Mouse (Mus musculus) adrenal gland, adult 8-10 months (tissue): ENCODE measurements around the gene Cd80. TPM values are rescaled to one million over a fixed set of nuclear protein-coding genes. Genes with fewer than 3 reads are reported as not detected.
"Not testable (repeated sequence)": the region's sequence is repeated elsewhere in the genome, so short reads cannot be mapped to it uniquely, and the experiment has no call there.

Experiments used
- DNase-seq: peaks from one replicate; pipeline ENCODE4 v3.0.0; 2022
- total RNA-seq, 4 experiments: library from RNA; stranded (reverse); gene quantifications; 2 replicates each; pipeline ENCODE4 v1.2.4; 2022

Gene Cd80
- total RNA-seq, result under 1 TPM; 0.41 to 0.83 (median 0.65) TPM

DNA sequence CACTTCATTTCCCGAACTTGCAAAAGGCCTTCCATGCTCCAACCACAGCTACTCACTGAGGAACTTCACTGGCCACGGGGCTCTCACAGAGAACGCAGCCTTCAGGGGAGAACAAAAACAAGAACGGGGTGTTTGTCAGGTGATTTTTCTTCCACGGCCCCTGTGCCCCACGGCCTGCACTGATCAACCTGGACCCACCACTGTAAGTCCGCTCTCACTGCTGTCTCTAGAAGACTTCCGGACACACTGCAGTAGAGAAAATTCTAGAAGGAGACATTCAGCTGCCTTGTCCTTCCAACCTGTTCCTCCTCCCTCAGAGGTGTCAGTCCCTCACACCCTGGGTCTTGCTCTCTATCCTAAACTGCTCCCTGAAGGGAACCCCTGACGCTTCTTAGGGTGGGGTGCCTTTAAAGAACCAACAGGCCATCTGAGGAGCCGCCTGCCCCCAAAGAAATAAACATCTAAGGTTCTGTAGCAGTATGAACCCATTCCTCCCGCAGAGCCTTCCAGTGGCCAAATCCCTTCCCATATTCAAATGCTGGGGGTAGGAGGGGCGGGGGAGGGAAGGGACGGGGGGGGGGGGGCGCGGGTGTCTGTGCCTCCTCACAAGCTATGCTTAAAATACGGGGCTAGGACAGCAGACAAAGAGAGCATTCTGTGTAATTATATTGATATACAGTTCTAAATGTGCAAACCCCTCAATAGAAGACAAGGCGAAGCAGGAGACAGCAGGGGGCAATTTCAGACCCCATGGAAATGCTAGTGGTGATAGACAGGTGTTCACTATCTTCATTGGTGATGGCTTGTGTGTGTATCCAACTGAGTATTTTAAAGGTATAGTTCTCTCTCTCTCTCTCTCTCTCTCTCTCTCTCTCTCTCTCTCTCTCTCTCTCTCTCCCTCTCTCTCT lies at the start of gene Cd80:
Cd80 (plus strand) TSS at position 51 of the 908 bp plus-strand sequence.
- no peak for DNase-seq

DNA sequence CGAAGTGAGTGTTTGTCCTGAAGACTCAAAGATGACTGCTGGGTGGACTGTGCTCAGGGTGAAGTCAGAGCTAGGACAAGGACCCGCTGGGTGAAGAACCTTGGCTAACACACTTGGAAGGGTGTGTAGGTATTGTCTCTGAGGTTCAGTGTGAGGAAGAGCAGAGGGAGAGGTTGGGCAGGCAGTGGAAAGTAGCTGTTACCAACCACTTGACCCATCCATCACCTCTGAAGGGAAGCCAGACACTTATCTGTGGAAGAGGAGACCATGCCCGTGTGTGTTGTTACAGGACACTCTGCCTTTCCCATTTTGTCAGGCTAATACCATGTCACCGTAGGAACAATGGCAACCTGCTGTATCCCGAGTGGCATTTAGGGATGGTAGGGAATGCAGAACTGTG lies 49.1 kb upstream of the Cd80 start:
- DNase-seq, result no peak

DNA sequence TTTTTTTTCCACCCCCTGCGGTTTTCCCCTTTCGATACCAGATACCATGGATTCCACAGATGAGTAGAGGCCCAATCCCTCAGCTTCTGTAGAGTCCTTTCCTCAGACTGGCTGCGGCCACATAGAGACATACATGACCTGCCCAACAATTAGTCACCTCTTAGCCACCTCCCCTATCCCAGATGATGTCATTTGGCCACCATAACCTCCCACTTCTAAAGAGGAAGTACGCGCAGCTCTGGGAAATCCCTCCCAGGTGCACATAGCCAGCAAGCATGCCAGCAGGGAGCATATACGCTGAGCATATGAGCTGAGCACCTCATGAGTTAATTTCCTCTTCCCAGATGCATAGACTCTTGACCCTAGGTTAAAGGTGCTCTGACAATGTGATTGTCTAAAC lies 48.7 kb upstream of the Cd80 start:
- DNase-seq, result no peak

DNA sequence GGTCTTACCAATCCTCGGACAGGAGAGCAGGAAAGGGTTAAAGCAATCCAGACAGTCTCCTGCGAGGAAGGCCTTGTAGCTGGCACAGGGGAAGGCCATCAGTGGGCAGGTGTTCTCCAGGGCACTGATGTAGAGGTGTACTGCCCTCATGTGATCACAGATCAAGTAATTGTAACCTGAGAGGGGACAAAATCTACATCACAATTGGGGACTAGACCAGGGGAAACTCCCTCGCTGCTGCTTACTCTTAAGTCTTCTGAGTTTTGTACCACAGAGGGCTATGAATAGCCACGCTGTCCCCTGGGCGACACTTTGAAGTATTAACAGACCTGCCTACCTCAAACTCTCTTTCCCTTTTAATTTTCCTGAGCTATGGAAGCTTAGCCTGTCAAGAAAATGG lies 47.8 kb upstream of the Cd80 start:
- no peak for DNase-seq

DNA sequence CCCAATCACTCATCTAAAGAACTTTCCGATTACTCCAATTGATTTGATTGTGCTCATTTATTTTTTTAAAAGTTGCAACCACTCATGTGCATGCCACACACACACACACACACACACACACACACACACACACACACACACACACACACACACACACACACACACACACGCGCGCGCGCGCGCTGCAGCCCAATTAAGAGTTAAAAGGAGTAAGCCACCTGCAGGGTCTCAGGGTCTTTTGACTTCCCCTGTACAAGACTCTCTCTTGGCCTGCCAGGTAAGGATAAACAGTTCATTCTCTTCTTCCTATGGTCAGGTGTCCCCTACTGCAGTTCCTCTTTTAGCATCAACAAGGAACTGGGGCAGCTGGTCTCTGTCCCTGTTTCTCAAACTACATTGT lies 46.9 kb upstream of the Cd80 start:
- DNase-seq, result no peak

DNA sequence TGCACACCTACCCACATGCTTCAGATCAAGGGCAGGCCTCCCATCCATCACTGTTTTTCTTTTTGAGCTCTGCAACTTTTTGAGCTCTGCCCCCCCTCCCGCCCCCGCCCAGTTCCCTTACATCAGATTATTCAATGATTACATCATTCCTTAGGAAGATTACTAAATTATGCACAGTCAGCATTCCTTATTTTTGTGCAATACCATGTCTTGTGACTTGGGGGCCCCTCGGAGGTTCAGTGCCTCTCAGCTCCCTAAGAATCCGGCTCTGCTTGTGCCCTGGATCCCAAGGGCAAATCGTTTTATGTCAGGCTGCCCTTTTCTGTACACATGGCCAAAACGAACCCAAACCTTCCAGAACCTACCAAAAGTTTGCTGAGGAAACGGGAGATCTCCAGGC lies 40.4 kb upstream of the Cd80 start:
- DNase-seq, result no peak

DNA sequence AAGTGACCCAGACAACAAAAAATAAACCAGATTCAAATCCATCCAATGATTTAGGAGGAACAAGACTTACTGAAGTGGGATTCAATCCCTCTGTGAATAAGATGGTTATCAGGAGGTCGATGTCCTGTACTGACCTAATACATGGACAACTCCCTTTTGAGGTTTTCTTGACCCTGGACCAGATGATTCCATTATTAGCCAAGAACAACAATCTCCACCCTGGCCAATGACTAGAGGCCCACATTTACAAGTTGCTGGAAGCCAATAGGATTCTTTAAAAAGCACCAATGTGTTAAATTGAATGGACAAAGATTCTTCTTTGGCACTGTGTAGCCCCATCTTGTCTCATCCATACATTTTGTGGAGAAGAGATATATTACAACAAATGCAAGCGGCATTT lies 30.0 kb upstream of the Cd80 start:
- no peak for DNase-seq

DNA sequence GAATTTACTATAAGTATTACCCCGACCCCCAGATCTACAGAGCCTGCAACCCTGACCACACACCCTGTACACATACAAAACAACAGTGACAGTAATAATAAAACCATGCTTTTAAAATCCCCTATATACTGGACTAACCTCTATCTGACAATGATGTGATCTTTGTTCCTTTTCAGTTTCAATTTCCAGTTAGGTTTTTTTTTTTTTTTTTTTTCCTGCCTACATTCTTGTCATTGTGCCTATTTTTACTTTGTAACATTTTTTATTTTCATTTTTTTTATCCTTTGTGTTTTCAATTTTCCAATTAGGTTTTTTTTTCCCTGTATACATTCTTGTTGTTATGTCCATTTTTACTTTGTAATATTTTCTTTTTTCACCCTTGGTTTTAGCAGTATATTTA lies 29.6 kb upstream of the Cd80 start:
- no peak for DNase-seq

DNA sequence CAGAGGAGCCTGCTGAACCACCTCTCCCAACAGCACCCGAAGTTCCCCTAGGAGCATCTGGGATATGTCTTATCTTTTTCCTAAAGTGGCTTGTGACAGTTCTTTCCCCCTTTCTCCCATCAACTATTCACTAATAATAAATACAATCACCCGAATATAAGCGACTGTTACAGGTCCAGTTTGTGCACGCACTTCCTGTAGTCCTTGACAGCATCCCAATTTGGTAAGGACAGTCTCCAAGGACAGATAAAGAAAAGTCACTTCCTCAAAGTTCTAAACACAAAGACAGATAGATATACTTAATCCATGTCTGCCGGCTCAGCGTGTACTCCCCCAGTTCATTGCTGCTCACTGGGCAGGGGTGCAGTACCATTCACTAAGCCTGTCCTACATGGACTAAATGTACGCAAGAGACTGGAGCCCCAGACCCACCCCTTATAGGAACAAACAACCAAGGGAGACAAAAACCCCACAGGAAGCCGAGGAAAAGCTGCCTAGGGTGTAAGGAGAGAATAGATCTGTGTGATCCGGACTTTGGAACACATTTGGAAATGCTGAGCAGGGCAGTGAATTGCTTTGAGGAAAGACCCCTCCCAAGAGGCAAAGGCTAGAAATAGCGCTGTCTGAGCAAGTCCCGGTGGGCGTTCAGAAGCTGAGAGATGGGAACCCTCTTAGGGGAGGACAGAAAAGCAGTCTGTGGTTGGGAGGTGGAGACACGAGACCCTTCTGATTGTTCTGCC lies 23.7 kb upstream of the Cd80 start:
- DNase-seq, result no peak

DNA sequence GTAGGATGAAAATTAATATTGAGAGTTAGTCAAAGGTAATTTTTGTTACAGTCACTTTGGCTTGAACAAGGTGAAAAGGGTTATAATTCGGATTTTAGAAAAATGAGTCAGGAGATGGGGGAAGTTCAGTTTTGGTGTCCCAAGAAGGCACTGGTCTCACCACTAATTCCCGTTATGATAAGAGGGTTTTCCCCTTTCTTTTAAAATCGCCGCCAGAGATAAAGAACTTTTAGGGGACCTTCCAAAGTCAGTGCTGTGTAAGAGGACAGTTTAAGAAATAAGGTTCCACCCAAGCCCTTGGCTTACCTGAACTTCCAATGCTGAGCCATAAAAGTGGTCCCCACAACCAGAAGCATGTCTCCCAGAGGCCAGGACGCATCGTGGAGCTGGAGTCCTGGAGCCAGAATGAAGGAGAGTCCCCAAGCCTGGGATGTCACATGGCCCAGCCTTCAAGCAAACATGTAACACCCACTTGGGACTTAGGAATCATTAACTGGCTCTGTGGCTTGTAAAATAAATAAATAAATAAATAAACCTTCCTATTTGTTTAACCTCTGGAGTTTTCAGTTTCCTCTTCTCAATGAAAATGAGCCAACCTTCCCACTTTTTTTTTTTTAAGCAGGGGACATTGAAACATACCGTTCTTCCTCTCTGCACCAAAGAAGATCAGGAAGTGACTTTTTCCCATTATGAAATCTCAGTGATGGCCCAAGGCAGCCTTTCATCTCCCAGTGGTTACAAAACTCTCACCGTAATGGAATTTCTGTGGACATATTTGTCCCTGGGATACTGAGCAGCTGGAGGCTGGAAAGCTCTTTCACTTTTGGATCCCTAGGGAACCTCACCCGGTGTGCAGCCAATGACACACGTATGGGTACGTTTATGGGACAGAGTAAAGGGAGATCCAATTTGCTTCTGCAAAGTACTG lies 22.6 kb upstream of the Cd80 start, which contains the start of gene Pla1a:
Pla1a (minus strand) TSS at position 648 of the 928 bp plus-strand sequence.
- DNase-seq, result peak; percentile 30

DNA sequence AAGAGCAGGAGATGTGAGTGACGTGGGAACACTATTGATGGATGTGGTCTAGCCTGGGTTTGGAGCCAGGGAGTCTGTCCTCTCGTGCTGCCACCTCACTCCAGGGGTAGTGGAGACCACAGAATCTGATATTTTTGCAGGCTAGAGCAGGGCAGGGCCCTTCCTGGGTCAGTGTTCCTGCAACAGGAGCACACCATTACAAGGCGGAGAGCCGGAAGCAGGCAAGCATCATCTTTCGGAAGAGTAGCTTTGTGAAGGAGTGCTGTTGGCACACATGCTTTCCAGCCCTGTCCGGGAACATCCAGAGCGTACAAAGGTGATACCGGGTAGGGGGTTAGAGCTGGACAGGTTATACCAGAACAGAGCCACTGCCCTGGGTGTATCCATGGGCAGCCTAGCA lies 21.8 kb upstream of the Cd80 start:
- no peak for DNase-seq

DNA sequence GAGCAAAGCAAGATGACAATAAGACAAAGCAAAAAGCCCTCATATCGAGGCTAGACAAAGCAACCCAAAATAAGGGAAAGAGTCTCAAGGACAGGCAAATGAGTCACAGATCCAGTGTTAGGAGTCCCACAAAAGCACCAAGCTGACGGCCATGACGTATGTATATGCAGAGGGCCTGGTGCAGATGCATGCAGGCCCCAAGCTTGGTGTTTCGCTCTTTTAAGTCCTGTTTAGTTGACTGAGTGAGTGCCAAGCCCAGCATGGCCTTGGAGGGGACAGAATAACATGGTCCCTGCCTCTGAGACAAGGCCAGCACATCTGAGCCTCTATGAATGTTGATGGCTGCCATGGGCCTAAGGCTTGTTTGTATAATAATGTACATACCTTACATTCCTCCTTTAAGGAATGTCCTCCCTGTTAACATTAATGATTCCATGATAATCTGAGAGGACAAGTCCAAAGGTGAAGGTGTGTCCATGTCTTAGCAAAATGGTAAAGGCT lies 21.0 kb upstream of the Cd80 start:
- no peak for DNase-seq

DNA sequence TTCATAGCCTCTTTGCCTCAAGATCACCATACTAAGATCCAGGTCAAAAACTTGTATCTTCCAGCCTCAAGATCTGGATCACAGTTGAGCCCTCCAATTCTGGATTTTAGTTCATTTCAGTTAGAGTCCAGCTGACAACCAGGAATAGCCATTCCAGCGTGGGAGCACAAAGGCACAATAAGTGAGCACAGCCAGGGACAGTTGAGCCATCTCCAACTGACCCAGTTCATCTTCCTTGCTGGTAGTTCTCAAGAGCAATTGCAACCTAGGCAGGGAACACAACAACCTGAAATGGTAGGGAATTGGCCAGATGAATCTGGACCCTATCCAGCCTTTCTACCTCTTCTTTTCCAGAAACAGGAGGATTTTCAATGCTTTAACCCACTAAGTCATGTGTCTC lies 16.2 kb upstream of the Cd80 start:
- DNase-seq, result no peak

DNA sequence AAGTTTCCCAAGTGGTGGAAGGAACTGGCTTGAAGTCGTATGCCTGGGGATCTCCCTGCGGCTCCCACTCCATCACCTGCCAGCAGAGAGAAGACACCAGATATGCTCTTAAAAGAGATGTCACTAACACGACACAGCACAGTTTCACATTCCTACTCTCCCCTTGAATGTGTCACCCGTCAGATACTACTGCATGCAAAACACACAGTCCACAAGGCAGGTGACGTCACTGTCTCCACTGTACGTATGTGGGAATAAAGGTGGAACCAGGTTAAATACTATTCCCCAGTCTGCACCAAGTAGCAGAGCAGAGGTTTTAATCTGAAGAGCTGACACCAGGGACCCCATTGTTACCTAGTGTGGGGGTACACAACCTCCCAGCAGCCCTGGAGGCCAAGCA lies 15.0 kb upstream of the Cd80 start:
- no peak for DNase-seq

DNA sequence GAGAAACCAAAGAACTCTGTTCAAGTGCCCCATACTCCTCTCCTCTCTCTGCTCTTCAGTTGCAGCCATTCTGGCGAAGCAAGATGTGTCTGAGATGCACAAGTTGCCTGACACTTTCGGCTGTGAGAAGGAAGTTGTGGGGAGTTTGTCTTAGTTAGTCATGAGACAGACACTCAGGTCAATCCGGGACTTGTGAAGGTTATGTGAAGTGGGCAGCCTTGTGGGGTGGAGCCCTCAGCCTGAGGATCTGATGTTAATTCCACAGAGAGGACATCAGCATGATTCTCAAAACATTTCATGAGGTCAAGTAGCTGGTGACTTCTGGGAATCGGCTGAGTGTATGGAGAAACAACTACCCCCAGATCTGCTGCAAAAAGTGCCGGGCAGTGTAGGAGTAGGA lies 13.8 kb upstream of the Cd80 start:
- no peak for DNase-seq

DNA sequence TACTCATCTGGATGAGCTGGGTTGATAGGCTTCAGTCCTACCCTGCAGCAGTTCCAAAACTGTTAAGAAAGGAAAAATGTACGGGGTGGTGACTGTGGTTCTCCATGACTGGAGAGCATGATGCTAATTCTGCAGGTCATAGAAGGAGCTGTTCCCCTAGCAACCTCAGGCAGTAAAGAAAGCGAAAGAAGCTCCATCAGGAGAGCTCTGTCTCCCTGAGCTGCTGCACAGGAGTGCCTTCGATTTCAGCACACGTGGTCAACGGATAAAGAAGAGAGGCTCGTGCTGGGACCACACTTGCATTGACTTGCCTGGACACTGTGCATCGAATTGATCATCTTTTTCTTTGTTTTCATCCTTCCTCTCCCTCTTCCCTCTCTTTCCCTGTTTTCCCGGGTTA lies 13.1 kb upstream of the Cd80 start:
- no peak for DNase-seq

DNA sequence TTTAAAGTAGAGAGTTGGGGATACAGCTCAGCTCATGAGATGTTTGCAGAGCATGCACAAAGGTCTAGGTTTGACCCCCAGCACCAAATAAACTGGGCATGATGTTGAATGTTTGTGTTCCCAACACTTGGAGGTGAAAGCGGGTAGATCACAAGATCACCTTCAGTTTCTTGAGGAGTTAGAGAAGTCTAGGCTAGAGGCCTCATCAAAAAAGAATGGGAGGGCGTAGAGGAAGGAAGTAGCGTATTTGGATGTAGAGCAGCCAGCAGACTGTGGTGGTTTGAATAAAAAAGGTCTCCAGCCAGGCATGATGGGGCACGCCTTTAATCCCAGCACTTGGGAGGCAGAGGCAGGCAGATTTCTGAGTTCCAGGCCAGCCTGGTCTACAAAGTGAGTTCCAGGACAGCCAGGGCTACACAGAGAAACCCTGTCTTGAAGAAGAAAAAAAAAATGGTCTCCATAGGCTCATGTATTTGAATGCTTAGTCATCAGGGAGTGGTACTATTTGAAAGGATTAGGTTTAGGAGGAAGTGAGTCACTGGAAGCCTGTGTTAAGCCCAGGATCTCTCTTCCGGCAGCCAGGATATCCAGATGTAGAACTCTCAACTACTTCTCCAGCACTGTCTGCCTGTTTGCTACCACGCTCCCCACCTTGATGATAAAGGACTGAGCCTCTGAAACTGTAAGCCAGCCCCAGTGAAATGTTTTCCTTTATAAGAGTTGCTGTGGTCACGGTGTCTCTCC lies 11.5 kb upstream of the Cd80 start:
- no peak for DNase-seq

DNA sequence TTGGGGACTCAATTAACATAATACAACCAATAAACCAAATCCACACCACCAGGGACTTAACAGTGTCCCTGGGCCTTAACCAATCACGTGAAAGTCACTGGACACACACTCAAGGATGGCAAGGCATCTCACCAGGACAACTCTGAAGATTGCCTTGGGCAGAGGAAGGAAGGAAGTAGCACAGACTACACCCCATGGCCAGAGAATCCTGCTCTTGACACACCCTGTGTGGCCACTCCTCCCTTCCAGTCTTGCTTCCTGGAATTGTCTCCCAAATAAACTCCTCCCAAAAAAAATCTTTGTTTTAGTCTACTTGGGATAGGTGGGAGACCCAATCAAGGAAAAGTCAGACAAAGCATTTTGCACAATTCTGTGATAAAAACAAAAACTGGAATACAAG lies 10.3 kb upstream of the Cd80 start:
- no peak for DNase-seq

DNA sequence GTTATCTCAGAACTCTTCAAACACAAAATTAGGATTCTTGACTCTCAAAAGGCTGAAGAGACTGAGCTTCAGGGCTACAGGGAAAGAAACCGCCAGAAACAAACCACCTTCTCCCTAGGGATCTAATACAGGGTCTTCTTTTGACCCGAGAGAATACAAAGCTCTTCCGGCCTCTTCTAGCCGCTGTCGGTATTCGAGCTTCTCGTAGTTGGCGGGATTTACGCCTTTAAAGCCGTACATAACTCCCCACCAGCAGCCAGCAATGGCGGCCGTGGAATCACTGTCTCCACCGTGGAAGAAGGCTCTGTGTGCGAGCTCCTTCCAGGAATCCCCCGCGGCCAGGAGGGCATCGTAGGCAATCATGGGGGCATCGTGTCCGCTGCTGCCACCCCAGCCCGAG lies 9.8 kb upstream of the Cd80 start:
- no peak for DNase-seq

DNA sequence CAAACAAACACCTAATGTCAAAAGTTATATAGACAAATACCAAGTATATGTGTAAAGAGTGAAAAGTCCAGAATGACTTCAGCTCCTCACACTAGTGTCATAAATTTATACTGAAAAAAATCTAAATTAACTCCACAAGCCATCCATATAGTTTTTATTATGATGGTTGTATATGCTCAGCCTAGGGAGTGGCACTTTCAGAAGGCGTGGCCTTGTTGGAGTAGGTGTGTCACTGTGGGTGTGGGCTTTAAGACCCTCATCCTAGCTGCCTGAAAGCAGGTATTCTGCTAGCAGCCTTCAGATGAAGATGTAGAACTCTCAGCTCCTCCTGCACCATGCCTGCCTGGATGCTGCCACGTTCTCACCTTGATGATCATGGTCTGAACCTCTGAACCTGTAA lies 9.2 kb upstream of the Cd80 start:
- not testable (repeated sequence) for DNase-seq

DNA sequence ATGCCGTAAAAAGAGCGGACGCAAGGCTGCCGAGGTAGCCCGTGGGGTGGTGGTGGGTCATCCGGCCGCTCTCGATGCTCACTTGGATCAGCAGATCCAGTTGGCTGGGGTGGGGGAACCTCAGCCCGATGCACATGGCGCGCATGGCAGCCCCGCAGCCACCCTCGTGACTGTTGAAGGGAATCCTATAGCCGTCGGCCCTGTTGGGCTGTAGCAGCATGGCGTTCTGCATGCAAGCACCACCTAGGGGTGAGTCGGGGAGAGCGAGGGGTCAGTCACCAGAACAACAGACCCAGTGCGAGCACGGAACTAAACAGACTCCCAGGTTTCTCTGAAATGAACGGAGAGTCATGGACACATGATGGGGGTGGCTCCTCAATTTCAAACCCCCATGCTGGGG lies 8.0 kb upstream of the Cd80 start:
- DNase-seq, result no peak

DNA sequence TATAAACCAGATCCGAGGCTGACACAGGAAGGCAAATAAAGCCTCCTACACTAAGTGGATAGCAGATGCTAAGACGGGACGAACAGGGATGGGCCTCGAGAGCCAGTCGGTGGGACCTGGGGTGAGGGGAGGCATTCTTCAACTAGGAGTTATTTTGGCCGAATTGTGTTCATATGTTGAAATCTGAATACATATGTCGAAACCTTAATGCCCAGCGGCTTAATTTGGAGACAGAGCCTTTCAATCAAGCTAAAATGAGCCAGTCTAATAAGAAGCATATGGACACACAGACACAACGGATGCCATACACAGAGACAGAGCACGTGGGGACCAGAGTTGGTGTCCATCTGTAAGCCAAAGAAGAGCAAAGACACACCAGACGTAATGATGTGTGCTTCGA lies 6.9 kb upstream of the Cd80 start:
- no peak for DNase-seq
